Mouse (Mus musculus) stomach, postnatal 0 days (tissue): ENCODE results near the gene Nsun2.

Experiments used
- CTCF ChIP-seq: IDR thresholded peaks from 2 replicates; pipeline ENCODE4 v1.5.1; 2016; ENCODE audit warnings: antibody characterized with exemption, low read depth, mild to moderate bottlenecking, moderate library complexity
- EP300 ChIP-seq: optimal IDR thresholded peaks from 2 replicates; pipeline ENCODE3; 2016; ENCODE audit warnings: antibody characterized with exemption

GRCm38 (mm10) chr13:69517445-69517844, 16.1 kb upstream of the Nsun2 start:
- no peak for TF ChIP-seq CTCF
- TF ChIP-seq EP300: no peak
